In the genomic region with DNA sequence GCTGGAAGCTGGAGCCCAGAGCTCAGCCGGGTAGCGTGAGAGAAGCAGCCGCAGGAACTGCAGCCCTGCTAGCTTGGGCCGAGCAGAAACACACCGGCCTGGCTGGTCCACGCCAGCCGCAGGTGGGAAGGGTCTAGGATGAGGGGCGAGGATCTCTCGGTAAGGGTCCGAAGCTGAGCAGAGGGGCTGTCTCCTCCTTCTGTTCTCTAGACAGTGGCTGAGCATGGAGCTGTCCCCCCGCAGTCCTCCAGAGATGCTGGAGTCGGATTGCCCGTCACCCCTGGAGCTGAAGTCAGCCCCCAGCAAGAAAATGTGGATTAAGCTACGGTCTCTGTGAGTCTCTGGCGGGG, we compare ENCODE assay signal across 8 mouse cellular contexts. TPM values are rescaled to one million over a fixed set of nuclear protein-coding genes. Genes with fewer than 3 reads are reported as not detected.
DNase-seq lines count a peak whose midpoint lies in the region; ATAC-seq and TF ChIP-seq lines count a peak whose summit lies in the region.

No protein-coding gene starts in this region.

- peak overlapping the region; percentile 76 for H3K4me3 ChIP-seq in gastrocnemius, adult 2 months
- H3K4me3 ChIP-seq in neural tube, embryonic 11.5 days (ENCODE audit: low read depth, low read length) = peak overlapping the region; percentile 58
- peak overlapping the region; percentile 55 for H3K4me3 ChIP-seq in limb, embryonic 14.5 days (replicated peaks; ENCODE audit: low read length)
- H3K4me3 ChIP-seq in stomach, embryonic 16.5 days (replicated peaks; ENCODE audit: low read length) = peak overlapping the region; percentile 61

- DNase-seq in gastrocnemius, adult 2 months = no peak
- no peak for DNase-seq in gastrocnemius, postnatal 4 days (ENCODE audit: low spot score in 2 of 2)
- no peak for DNase-seq in neural tube, embryonic 11.5 days (ENCODE audit: low spot score)
- DNase-seq in neural tube, embryonic 10.5 days (ENCODE audit: extremely low spot score, low spot score) = no peak
- DNase-seq in limb, embryonic 14.5 days (ENCODE audit: low spot score) = no peak
- no peak for DNase-seq in adrenal gland, adult 2 months
- DNase-seq in layer of hippocampus, adult 11-12 months (ENCODE audit: low spot score) = no peak

- H3K4me1 ChIP-seq in neural tube, embryonic 11.5 days (ENCODE audit: control insufficient read depth, insufficient read depth, low read length) = 0 out of 2 replicates have a peak, but pooled peaks cover 4% of the 10 kb centered on the region
- peaks cover 5% of the 10 kb centered on the region; the same call in 1 of the 2 replicates for H3K4me1 ChIP-seq in limb, embryonic 14.5 days (ENCODE audit: control insufficient read depth, insufficient read depth, low read length)
- H3K4me1 ChIP-seq in stomach, embryonic 16.5 days (ENCODE audit: control insufficient read depth, insufficient read depth, low read length) = 0 out of 2 replicates have a peak, but pooled peaks cover 6% of the 10 kb centered on the region

- H3K27me3 ChIP-seq in neural tube, embryonic 11.5 days (ENCODE audit: control insufficient read depth, insufficient read depth, low read length) = 0 out of 2 replicates have a peak, but pooled peaks cover 2% of the 10 kb centered on the region
- peaks cover 16% of the 10 kb centered on the region for H3K27me3 ChIP-seq in limb, embryonic 14.5 days (ENCODE audit: control insufficient read depth, insufficient read depth, low read length)
- peaks cover 3% of the 10 kb centered on the region; the same call in 1 of the 2 replicates for H3K27me3 ChIP-seq in stomach, embryonic 16.5 days (ENCODE audit: control insufficient read depth, insufficient read depth, low read length)

- no peak overlapping the region for H3K27ac ChIP-seq in gastrocnemius, adult 2 months
- no peak overlapping the region for H3K27ac ChIP-seq in neural tube, embryonic 11.5 days (ENCODE audit: low read depth, low read length)
- 0 out of 2 replicates have a peak overlapping the region, but pooled peaks have one; percentile 26 for H3K27ac ChIP-seq in limb, embryonic 14.5 days (replicated peaks; ENCODE audit: low read depth, low read length)
- H3K27ac ChIP-seq in stomach, embryonic 16.5 days (ENCODE audit: low read length) = no peak overlapping the region

- no peak for TF ChIP-seq POLR2A in limb, embryonic 14.5 days (IDR thresholded peaks at IDR 0.05; ENCODE audit: borderline replicate concordance, extremely low read depth, insufficient read depth, insufficient read length)

- intact Hi-C loops in gastrocnemius, adult 2 months (cut with DNase I) = no loop called here

- H3K36me3 ChIP-seq in neural tube, embryonic 11.5 days (ENCODE audit: control insufficient read depth, insufficient read depth, low read length) = no peaks in the 10 kb centered on the region
- no peaks in the 10 kb centered on the region for H3K36me3 ChIP-seq in limb, embryonic 14.5 days (ENCODE audit: control insufficient read depth, insufficient read depth, low read length)
- H3K36me3 ChIP-seq in stomach, embryonic 16.5 days (ENCODE audit: control insufficient read depth, insufficient read depth, low read length) = no peaks in the 10 kb centered on the region

- no peak for TF ChIP-seq CTCF in gastrocnemius, adult 2 months (IDR thresholded peaks at IDR 0.05)

- peak overlapping the region; percentile 72 for H3K9ac ChIP-seq in neural tube, embryonic 11.5 days (ENCODE audit: low read length)
- peak overlapping the region; percentile 58 for H3K9ac ChIP-seq in limb, embryonic 14.5 days (ENCODE audit: low read depth, low read length, severe bottlenecking)
- H3K9ac ChIP-seq in stomach, embryonic 16.5 days (ENCODE audit: low read length) = peak overlapping the region; percentile 74

- no peaks in the 10 kb centered on the region for H3K9me3 ChIP-seq in neural tube, embryonic 11.5 days (ENCODE audit: control insufficient read depth, low read length)
- no peaks in the 10 kb centered on the region for H3K9me3 ChIP-seq in limb, embryonic 14.5 days (ENCODE audit: control insufficient read depth, low read length)
- H3K9me3 ChIP-seq in stomach, embryonic 16.5 days (replicated peaks; ENCODE audit: control insufficient read depth, low read length) = no peaks in the 10 kb centered on the region

- peak overlapping the region; percentile 93 for H3K4me2 ChIP-seq in neural tube, embryonic 11.5 days (ENCODE audit: low read depth)
- H3K4me2 ChIP-seq in limb, embryonic 14.5 days (replicated peaks; ENCODE audit: low read depth, low read length, severe bottlenecking) = peak overlapping the region; percentile 92
- H3K4me2 ChIP-seq in stomach, embryonic 16.5 days (ENCODE audit: low read depth, low read length) = peak overlapping the region; percentile 97

- ATAC-seq in neural tube, embryonic 11.5 days (ENCODE audit: insufficient read depth, low FRiP score, low TSS enrichment) = peak; percentile 75
- peak; percentile 45; the same call in 1 of the 2 replicates for ATAC-seq in limb, embryonic 14.5 days (ENCODE audit: low FRiP score, low read depth)
- peak; percentile 59; the same call in 1 of the 2 replicates for ATAC-seq in stomach, embryonic 16.5 days (ENCODE audit: insufficient read depth, low FRiP score)

- under 1% methylated on average over 15 of the region's 15 CpGs for WGBS in neural tube, embryonic 11.5 days
- WGBS in limb, embryonic 14.5 days = 2% methylated on average over 12 of the region's 15 CpGs
- 2% methylated on average over 15 of the region's 15 CpGs for WGBS in stomach, embryonic 16.5 days

RNA-seq across cellular contexts. Expression of gene Pde1b, which starts 0.4 kb away (rescaled TPM):
- under 1 TPM; 0.42 to 0.51 TPM for total RNA-seq in gastrocnemius, adult 2 months (2021)
- total RNA-seq in gastrocnemius, postnatal 4 days (2021) = 1 to 10 TPM; 2.6 TPM
- 26.8 and 27.6 TPM in 2 replicates for polyA plus RNA-seq in neural tube, embryonic 11.5 days (2014; fragmentation: Nextera tagmentation; extraction: Ambion mirVana)
- polyA plus RNA-seq in limb, embryonic 14.5 days (2012; rRNA removed) = 6.9 and 7.1 TPM in 2 replicates
- 4.4 TPM in 2 replicates for polyA plus RNA-seq in limb, embryonic 14.5 days (2014; fragmentation: Nextera tagmentation; extraction: Ambion mirVana)
- polyA plus RNA-seq in stomach, embryonic 16.5 days (2015; fragmentation: Nextera tagmentation; extraction: Ambion mirVana) = 10.7 and 10.8 TPM in 2 replicates
- total RNA-seq in adrenal gland, adult 2 months (2021) = 10 to 100 TPM in 1 of 2 experiments, 1 to 10 TPM in 1; 6.8 to 10.4 TPM
- 2.7 and 3.7 TPM in 2 replicates for polyA plus RNA-seq in adrenal gland, adult 2 months (2012; rRNA removed)

RNA-seq across cellular contexts. Expression of gene Ppp1r1a, which starts 34.6 kb away (rescaled TPM):
- 100 to 1,000 TPM in 1 of 2 experiments, 10 to 100 TPM in 1; 67.6 to 107 TPM for total RNA-seq in gastrocnemius, adult 2 months (2021)
- 10 to 100 TPM; 62.0 to 73.9 TPM for total RNA-seq in gastrocnemius, postnatal 4 days (2021)
- 34.7 and 35.6 TPM in 2 replicates for polyA plus RNA-seq in neural tube, embryonic 11.5 days (2014; fragmentation: Nextera tagmentation; extraction: Ambion mirVana)
- 6.3 and 6.7 TPM in 2 replicates for polyA plus RNA-seq in limb, embryonic 14.5 days (2012; rRNA removed)
- 9.6 and 11.2 TPM in 2 replicates for polyA plus RNA-seq in limb, embryonic 14.5 days (2014; fragmentation: Nextera tagmentation; extraction: Ambion mirVana)
- 11.2 and 14.0 TPM in 2 replicates for polyA plus RNA-seq in stomach, embryonic 16.5 days (2015; fragmentation: Nextera tagmentation; extraction: Ambion mirVana)
- 10 to 100 TPM; 24.4 to 39.6 TPM for total RNA-seq in adrenal gland, adult 2 months (2021)
- polyA plus RNA-seq in adrenal gland, adult 2 months (2012; rRNA removed) = 41.3 and 88.5 TPM in 2 replicates

RNA-seq across cellular contexts. Expression of gene Nckap1l, which starts 49.6 kb away (rescaled TPM):
- under 1 TPM; 0.79 to 0.98 TPM for total RNA-seq in gastrocnemius, adult 2 months (2021)
- 1 to 10 TPM; 5.2 to 5.6 TPM for total RNA-seq in gastrocnemius, postnatal 4 days (2021)
- 1.7 and 2.0 TPM in 2 replicates for polyA plus RNA-seq in neural tube, embryonic 11.5 days (2014; fragmentation: Nextera tagmentation; extraction: Ambion mirVana)
- polyA plus RNA-seq in limb, embryonic 14.5 days (2012; rRNA removed) = 4.5 TPM in 2 replicates
- polyA plus RNA-seq in limb, embryonic 14.5 days (2014; fragmentation: Nextera tagmentation; extraction: Ambion mirVana) = 3.9 TPM in 2 replicates
- 4.5 and 4.6 TPM in 2 replicates for polyA plus RNA-seq in stomach, embryonic 16.5 days (2015; fragmentation: Nextera tagmentation; extraction: Ambion mirVana)
- total RNA-seq in adrenal gland, adult 2 months (2021) = 1 to 10 TPM; 4.7 to 6.5 TPM
- polyA plus RNA-seq in adrenal gland, adult 2 months (2012; rRNA removed) = 2.6 and 3.5 TPM in 2 replicates

RNA-seq across cellular contexts. Expression of gene Gtsf2, which starts 55.0 kb away (rescaled TPM):
- not detected for total RNA-seq in gastrocnemius, adult 2 months (2021)
- total RNA-seq in gastrocnemius, postnatal 4 days (2021) = not detected
- polyA plus RNA-seq in neural tube, embryonic 11.5 days (2014; fragmentation: Nextera tagmentation; extraction: Ambion mirVana) = not detected in 2 replicates
- polyA plus RNA-seq in limb, embryonic 14.5 days (2012; rRNA removed) = not detected in 2 replicates
- polyA plus RNA-seq in limb, embryonic 14.5 days (2014; fragmentation: Nextera tagmentation; extraction: Ambion mirVana) = not detected in 2 replicates
- not detected in 2 replicates for polyA plus RNA-seq in stomach, embryonic 16.5 days (2015; fragmentation: Nextera tagmentation; extraction: Ambion mirVana)
- total RNA-seq in adrenal gland, adult 2 months (2021) = not detected
- not detected in 2 replicates for polyA plus RNA-seq in adrenal gland, adult 2 months (2012; rRNA removed)
